Mouse (Mus musculus): ENCODE measurements at regions not wholly inside any gene's neighbourhood (a gene's known extent, or its start where the extent isn't known, plus 50 kb on each side); places are given as distances from the start of the nearest gene placed in this dataset.

DNA sequence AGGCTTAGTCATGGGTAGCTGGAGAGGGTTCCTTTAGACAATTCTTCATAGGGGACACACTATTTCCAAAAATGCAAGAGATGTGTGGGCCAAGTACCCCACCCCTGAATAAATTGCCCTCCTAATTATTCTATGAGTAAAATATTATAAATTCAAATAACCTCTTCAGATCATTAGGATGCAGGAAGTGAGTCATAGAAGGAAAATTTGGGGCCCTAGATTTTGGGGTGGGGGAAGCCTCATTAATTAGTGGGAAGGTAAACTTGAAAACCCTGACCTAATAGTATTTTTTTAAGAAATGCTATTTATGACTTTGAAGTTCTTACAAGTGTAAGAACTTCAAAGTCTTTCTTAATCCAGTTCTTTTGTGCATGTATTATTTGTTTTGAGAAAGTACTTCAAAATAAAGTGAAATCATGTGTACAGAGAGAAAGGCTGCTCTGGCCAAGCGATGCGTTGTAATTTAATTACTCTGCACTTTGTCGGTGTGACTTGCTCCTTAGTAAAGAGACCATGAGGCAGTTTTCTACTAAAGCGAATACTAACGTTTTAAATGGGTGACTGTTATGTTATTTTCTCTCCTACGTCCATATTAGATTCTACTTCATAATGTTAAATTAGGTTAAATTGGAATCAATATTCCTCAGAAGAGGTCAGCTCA, 200.6 kb downstream of the Tgfb2 start:
- DNase-seq (ENCODE audit: low spot score in 2 of 2): no peak

DNA sequence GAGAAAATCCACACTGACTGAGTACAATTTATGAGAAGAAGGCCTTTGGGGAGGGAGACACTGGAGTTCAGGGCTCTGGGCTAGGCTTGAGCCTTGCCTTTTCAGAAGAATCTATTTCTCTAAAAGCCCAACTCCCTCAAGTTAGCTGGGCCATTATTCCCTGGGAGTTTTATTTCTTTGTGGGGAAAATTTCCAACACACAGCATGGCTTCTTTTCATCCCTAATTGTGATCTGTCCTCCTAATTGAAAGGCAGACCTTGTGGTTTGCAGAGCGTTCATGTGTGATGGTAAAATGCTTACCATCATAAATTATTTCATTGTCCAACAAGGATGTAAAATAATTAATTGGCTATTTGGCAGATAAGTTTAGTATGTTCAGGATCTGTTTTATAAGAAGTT, 204.1 kb downstream of the Tgfb2 start:
- no peak for DNase-seq (ENCODE audit: low spot score in 2 of 2)

DNA sequence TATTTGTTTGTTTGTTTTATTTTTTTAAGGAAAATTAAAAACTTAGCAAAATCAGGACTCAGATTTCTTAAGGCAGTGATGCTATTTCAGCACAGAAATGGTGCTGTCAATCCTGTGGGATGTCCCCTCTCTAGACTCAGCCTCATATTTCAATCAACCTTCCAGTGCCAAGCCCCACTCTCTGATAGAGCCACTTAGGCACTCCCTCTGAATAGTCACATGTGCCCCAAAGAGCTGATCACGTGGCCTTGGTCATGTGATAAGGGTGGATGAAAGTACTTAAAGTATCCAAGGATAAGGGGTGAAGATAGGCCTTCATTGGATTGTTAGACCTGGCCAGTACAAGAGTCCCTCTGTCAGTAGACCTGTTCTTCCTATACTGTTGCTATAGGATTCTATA, 207.9 kb downstream of the Tgfb2 start:
- DNase-seq (ENCODE audit: low spot score in 2 of 2): no peak

DNA sequence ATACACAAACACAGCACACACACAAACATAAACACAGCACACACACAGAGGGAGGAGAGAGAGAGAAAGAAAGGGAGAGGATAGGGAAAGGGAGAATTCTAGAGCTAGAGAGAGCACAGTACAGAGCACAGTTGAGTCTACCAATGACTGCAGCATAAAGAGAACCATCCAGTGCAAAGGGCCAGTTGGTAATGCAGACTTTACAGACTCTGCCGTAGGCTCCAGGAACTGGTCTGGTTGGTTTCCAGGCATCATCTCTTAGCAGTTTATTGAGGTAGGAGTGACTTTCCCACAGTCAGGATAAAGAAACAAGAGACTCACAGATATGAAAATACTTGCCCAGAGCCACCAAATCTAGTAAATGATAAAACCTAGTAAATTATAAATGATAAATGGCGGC, 208.5 kb downstream of the Tgfb2 start:
- DNase-seq (ENCODE audit: low spot score in 2 of 2): no peak

DNA sequence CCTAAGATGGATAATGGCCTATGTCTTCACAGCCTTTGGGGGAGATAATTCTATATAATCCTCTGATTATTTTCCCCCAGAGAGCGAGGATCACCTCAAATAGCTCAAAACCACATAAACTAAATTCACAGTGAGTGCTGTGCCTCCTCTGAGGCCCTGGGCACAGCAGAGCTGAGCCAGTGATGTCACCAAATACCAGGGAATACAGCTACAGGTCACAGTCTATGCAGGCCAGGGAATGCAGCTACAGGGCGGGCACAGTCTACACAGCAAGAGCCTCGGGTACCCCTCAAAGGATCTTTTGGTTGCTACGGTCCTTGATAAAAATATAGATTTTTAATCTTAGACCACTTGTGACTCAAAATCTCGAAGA, 211.4 kb downstream of the Tgfb2 start:
- DNase-seq (ENCODE audit: low spot score in 2 of 2): no peak

DNA sequence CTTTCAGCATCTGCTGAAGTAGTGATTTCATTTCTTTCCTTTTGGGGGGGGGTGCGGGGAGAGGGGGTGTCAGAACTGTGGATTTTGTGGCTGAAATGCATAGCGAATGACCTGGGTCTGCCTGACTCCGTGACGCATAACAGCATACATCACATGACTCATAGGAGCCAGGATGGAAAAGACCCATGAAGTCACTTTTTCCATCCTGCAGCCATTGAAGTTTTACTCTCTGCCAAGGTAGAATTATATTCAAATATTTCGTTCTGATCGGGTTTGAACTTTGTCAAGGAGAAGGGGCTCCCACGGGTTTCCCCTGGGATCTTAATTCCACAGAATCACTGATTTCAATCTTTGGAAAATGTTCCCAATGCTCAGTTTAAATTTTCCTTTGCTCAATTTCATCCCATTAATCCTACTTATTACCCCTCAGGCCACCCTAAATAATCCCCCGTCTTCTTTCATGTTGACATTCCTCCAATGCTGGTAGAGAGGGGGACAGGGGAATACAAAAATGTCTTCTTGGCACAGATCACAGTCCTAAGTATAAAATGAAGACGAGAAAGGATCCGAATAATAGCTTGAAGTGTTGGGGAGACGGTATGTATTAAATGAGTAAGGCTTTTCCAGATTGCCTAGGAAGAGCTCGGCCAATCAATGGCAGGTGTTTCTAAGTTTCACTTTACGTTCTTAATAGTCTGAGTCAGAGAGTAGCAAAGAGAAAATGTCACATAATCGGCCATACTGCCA, 212.0 kb downstream of the Tgfb2 start:
- DNase-seq (ENCODE audit: low spot score in 2 of 2): no peak

DNA sequence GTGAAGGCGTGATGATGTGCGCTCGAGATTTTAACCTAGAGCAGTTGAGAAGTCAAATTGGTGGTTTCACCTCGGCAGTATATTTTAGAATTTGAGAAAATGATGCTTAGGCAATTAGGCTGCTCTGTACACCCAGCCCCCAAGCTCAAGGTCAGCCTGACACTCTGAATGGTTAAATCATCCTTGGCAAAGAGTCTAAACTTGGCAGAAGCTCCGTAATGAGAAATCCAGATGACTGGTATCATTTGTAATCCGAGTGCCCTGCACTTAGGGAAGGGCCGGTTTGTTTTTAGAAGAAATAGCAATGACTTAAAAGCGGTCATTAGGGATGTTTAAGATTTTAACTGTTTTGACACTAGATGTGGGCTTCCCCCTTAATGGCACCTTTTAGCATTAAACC, 223.6 kb downstream of the Tgfb2 start:
- DNase-seq (ENCODE audit: low spot score in 2 of 2): no peak

DNA sequence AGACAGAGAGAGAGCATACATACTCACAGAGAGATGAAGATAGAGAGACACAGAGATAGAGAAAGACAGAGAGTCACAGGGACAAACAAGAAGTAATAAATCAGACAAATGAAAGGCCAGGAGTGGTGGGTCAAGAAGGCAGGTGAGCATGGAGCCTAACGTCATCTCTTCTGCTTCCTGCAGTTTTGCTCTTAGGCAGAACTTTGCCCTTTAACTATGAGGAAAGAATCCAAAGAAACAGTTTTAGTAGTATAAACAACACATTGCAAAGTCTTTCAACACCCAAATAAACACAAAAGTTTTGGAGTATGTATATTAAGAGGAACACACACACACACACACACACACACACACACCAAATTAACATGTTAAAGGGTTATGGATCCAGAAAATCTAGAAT, 225.8 kb downstream of the Tgfb2 start:
- no peak for DNase-seq (ENCODE audit: low spot score in 2 of 2)

DNA sequence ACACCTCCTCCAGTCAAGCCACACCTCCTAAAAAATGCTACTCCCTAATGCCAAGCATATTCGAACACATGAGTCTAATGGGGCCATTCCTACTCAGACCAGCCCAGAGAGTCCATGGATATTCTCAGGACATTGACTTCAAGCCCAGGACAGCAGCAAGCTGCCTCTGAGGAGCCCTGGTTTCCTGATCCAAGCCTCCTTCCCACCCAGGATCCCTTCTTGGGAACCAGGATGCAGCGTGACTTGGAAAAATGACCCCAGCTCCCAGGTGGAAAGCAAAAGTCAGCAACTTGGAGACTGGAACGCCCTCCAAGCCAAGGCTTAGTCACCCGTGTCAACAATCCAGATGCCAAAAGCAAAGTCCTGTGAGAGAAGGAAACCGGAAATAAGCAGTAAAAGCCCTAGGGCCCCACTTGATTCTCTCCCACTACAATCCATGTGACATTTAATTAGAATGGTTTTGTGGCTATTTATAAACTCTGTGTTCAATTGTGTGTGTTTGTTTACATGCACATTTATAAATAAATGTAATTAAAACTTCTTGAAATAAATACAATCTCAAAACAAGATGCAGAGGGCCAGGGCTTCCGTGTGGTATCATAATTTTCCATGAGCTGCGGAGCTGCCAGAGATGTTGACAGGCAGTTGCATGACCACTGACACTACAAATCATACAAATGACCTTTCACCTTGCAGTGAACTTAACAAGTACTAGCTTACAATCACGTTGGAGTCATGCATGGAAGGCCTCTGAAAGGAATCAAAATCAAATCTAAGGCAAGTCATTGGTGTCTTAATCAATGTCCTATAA, 227.2 kb downstream of the Tgfb2 start:
- no peak for DNase-seq (ENCODE audit: low spot score in 2 of 2)

DNA sequence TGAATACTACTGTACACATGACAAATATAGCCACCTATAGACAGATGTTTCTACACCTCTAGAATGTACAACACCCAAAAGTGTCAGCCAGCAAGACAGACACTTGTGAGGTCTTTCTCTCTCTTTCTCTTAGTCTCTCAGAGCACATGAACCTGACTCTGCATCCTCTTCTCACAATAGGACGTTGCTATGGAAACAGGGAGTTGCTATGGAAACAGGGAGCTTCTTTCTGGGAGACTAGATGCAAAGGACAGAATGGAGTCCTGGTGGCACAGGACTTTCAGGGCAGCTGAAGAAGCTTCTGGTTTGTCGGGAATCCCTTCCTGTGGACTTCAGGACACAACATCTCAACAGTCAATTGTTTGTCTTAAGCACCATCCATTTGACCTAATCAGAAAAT, 230.9 kb downstream of the Tgfb2 start:
- peak; percentile 28 to 55 for DNase-seq (ENCODE audit: low spot score in 2 of 2)

DNA sequence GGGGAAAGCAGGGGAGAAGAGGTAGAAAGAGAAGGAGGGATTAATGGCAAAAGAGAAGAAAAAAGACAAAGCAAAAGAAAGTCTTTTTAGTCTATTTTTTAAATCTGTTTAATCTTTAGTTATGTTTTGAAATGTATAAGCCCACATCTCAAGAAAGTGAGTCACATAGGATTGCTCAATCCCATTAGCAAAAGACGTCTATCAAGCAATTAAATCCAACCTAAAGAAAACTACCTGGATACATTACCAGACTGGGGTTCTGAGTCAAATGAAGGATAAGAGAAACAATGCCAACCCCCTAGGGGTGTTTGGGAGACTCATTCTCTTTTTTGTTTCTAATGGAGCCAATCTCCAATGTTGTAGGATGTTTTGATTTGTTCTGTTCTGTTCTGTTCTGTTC, 231.4 kb downstream of the Tgfb2 start:
- DNase-seq (ENCODE audit: low spot score in 2 of 2): no peak

DNA sequence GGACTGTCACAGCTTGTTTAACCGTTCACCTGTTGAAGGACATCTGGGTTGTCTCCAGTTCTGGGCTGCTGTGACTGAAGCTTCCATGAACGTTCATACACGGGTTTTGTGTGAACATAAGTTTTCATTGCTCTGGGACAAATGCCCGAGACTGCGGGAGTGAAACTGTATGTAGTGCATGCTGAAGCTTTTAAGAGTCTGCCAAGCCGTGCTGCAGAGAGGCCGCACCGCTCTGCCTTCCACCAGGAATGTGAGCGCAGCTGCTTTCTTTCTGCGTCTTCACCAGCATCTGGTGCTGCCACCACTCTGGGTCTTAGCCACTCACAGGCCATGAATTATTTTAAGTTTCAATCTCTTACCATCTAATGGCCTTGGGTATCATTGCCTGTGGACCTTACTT, 232.8 kb downstream of the Tgfb2 start:
- peak in 1 of 2 experiments; percentile 6 for DNase-seq (ENCODE audit: low spot score in 2 of 2)

DNA sequence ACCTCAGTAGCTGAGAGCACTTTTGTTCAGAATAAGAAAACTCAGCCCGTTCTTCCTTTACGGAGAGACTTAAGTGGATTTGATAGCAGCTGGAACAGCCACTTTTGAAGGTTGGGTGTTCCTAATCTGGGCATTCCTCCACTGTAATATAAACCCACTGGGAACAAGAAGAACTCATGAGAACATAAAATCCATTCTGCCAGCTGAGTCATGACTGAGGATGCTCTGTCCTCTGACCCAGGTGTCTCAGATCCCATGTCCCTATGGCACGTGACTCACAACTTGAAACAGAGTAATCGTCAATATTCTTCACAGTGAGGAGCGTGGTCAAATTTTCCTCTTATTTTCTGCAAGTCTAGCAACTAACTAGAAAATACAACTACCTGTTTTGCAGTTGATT, 240.3 kb downstream of the Tgfb2 start:
- DNase-seq (ENCODE audit: low spot score in 2 of 2): no peak

DNA sequence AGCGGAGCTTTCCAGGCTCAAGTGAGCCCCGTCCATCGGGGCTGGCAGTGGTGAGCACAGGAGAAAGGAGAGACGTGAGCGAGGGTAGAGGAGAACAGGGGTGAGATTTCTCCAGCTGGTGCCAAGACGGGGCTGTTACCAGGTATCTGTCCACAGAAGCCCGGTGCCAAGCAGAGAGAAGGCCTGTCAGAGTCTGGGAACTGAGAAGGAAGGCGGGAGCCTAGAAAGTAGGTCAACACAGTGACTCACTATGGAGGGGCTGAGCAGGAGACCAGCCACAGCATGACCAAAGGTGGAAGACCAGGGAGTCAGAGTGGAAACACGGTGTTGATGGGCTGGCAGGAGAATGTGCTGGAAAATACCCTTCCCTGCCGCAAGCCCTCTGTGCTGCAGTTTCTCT, 245.0 kb downstream of the Tgfb2 start:
- DNase-seq (ENCODE audit: low spot score in 2 of 2): no peak

DNA sequence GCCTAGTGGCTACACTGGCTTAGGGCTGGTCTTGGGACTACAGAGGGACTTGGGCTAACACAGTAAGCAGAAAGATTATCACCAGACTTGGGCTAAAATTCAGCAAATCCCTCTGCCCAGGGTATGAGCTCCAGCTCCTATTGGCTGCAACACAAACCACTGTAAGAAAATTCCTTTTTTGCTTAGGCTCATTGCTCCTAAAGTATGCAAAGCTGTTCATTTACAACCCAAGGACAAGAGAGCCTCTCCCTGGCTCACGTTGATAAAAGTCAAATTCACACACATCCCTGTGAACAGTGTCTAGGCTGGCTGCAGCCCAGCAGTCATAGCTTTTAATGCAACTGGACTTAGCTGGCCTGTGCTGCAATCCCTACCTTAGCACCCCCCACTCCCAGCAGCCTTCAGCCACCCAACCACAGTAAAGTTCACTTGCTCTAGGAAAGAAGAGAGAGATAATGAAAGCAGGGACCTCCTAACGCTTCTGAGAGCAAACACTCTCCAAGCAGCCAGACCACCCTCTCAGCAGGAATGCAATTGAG, 247.6 kb downstream of the Tgfb2 start:
- no peak for DNase-seq (ENCODE audit: low spot score in 2 of 2)

DNA sequence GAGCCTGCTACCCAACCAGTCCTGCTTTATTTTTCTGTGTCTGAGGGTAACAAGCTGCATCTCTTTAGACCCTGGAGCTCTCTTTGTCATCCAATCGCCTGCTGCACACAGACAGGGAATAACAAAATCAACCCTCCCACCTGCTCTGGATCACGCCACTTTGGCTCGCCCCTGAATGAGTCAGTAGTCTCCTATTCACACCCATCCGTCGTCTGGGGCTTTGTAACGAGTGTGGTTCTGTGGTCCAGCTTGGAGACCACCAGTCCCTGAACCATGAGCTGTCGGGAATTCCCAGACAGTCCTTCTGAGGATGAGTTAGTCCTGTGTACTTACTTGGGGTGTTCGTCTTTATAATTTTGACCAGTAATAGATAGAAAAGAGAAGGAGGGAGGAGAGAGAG, 248.7 kb downstream of the Tgfb2 start:
- DNase-seq (ENCODE audit: low spot score in 2 of 2): no peak

DNA sequence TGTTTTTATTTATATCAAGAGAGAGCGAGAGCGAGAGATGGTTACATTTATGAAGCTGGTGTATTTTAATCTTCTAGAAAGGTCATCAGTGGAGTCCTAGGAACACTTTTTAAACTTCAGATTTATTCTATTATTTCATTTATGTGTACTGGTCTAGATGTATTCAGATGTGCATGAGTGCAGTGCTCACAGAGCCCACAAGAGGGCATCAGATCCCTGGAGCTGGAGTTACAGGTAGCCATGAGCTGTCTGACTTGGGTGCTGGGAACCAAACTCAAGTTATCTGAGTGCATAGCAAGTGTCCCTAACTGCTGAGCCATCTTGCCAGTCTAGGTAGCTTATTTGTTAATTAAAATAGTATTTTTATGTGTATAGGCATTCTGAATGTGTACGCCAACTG, 249.7 kb downstream of the Tgfb2 start:
- no peak for DNase-seq (ENCODE audit: low spot score in 2 of 2)

DNA sequence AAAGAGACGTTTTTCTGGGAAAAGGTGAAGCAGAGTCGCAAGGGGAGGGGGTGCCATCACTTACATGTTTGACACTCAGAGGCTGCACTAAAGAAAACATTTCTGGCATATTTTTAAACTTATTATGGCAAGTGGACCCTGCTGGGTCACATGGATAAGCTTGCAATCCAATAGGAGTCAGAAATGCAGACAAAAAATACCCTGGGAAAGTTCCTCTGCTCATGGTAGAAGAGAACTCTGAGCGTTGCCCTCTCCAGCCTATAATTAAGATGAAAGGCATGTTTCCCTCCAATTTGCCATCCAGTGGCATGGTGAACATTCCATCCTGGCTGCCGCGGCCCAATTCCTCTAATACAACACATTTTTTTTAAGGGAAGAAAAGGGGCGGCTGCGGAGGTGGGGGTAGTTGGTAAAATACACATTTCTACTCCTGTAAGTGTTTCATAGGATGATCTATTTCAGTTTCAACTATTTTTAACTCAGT, 250.6 kb downstream of the Tgfb2 start:
- DNase-seq (ENCODE audit: low spot score in 2 of 2): no peak

DNA sequence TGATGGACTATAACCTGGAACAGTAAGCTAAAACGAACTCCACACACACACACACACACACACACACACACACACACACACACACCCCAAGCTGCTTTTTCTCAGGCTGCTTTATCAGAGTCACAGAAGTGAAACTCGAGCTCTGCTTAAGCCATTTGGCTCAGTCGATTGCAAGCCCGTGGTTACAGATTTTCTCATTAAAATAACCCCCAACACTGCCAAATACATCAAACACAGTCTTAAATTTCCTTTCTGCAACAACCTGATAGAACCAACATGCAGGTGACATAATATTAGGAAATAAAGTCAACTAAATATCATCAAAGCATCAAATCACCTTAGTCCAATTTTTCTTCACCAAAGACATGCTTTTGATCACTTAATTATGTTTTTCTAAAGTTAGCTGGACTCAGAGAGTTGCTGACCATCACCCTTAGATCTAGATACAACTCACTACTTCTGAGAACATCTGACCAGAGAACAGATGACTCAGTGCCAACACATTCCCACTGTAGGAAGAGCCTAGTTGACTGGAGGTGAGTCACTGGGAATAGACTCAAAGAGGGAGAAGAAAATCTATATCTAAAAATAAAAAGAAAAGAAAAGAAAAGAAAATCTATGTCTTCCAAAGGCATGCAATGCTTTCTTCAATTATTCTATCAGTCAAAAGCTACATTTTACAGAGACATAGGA, 251.2 kb downstream of the Tgfb2 start:
- no peak for DNase-seq (ENCODE audit: low spot score in 2 of 2)

DNA sequence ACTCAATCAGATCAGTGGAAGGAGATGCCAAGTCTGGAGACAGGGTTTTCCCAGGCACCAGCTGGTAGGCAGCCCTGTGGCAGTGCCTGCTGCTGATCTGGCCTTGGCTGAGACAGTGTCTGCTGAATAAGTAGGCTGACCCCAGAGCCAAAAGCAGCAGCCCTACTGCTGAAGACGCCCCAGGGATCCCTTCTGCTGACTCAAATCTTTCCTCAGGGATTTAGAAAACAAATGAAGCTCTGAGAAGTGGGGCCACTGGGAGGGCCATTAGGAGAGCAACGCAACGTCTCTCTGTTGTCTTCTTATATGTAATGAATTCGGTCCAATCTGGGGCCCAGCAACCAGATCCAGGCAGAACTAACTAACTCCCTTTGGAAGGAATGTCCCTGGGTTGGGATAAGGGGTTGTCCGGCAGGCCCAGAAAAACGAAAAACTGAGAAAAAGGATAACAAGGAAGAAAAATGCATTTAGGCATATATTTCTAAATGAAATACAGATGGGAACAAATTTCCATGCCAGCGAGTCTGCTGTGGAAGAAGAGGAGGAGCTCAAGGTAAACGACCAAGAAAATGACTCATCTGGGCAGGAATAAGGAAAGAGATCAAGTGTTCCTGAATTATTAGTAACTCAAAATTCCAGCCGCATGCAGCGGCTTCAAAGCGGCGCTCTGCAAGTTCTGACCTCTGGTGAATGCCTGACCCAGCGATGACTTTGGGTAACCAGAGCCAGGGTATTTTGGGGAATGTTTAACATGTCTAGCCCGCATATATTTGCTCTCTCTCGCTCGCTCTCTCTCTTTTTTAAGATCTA, 256.7 kb downstream of the Tgfb2 start:
- DNase-seq (ENCODE audit: low spot score in 2 of 2): no peak

DNA sequence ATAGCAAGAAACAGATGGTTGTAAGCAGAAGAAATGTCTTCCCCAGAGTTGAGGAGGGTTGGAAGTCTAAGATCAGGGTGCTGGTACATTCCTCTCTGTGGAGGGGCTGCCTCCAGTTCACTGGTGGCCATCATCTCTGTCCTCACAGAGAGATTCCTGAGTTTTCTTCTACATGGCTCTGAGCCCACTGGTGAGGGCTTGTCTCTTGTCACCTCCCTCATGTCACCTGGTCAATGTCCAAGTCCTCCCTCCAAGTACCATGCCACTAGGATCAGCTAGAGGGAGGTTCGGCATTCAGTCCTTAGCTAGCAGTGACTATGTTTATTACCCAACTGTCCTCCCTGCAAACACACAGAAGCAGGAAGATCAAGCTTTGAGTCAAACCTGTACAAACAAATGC, 258.3 kb downstream of the Tgfb2 start:
- DNase-seq (ENCODE audit: low spot score in 2 of 2): no peak
